Mouse (Mus musculus) olfactory bulb, adult 2 months (tissue): ENCODE measurements around the gene Csrnp3. TPM values are rescaled to one million over a fixed set of nuclear protein-coding genes. Genes with fewer than 3 reads are reported as not detected.

Experiments
- H3K27ac ChIP-seq: fragments of 200-500 bp; 2 replicates; pipeline ENCODE4 v1.5.1; 2012; ENCODE audit warnings: low read depth, low read length; ENCODE audit not compliant: insufficient read depth
- H3K4me1 ChIP-seq: fragments of 200-500 bp; 2 replicates; pipeline ENCODE4 v1.6.1; 2012; ENCODE audit warnings: low read length; ENCODE audit not compliant: control insufficient read depth, insufficient read depth
- H3K4me3 ChIP-seq: fragments of 200-500 bp; 2 replicates; pipeline ENCODE4 v1.5.1; 2012; ENCODE audit warnings: mild to moderate bottlenecking, low read depth, low read length, moderate library complexity; ENCODE audit not compliant: insufficient read depth
- CTCF ChIP-seq: fragments of 200-500 bp; IDR thresholded peaks from 2 replicates; pipeline ENCODE4 v1.5.1; 2012; ENCODE audit warnings: low read depth, mild to moderate bottlenecking, low read length, moderate library complexity; ENCODE audit not compliant: insufficient read depth
- POLR2A ChIP-seq: fragments of 200-500 bp; IDR thresholded peaks from 2 replicates; pipeline ENCODE4 v1.6.1; 2012; ENCODE audit warnings: mild to moderate bottlenecking, low read depth, low read length, moderate library complexity; ENCODE audit not compliant: insufficient read depth
- WGBS: fragments of 180-500 bp; shearing (Covaris S2); methylation state at CpG from one replicate; pipeline ENCODE4 v1.1.7; 2018; 5-methylcytosine and 5-hydroxymethylcytosine counted together
- polyA plus RNA-seq: library from polyadenylated mRNA; stranded (reverse); fragments of >200 nt; gene quantifications from 2 replicates; pipeline ENCODE4 v1.2.4, GENCODE M21; 2012; ENCODE audit warnings: low replicate concordance; ENCODE audit not compliant: missing spikeins, insufficient read depth, insufficient read length

Gene Csrnp3
- polyA plus RNA-seq, 1 experiment = not detected

DNA sequence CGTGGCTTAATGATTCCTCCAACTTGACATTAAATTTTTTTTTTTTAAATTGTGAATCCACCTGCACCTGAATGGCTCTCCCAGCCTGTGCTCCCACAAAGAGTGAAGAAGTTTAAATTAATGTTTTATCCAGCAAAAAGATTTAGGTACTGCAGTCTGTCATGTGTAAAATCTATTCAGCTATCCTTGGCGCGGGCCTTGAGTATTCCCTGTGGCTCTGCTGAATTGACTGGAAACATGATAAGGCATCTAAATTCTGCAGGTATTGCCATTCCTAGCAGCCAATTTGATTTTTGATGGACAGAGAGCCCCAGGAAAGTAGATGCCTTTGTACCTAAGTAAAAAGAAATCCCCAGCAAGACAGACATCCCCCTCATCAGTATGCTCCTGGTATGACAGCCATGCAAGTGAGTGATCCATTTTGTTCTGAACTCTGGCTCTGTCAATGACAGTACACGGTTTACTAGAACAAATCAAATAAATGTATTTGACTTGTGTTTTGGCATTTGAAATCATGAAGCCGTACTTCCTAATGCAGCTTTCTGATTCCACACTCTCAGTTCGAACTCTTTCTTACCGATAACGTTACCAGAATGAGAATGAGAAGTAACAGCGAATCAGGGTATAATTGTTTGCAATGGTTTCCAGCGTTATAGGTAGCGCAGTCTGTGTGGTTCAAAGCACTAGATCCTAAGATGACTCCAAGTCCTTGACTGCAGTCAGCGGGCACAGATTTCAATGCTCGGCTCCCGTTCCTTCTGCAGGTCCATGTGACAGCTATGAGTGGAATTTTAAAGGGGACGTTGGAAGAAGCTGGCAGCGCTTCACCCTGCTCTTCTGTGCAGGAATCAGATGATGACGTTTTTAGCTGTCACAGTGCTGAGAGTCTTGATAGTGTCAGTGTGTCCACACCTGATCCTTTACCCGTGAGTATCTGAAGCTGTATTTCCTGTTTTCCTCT lies 14.5 kb downstream of the Csrnp3 start:
- Histone ChIP-seq H3K4me1 (no peaks in the 10 kb centered on the region), H3K27ac (no peak overlapping the region), H3K4me3 (no peak overlapping the region)
- 72% methylated on average over 18 of the region's 18 CpGs for WGBS
- TF ChIP-seq POLR2A (no peak), CTCF (no peak)

DNA sequence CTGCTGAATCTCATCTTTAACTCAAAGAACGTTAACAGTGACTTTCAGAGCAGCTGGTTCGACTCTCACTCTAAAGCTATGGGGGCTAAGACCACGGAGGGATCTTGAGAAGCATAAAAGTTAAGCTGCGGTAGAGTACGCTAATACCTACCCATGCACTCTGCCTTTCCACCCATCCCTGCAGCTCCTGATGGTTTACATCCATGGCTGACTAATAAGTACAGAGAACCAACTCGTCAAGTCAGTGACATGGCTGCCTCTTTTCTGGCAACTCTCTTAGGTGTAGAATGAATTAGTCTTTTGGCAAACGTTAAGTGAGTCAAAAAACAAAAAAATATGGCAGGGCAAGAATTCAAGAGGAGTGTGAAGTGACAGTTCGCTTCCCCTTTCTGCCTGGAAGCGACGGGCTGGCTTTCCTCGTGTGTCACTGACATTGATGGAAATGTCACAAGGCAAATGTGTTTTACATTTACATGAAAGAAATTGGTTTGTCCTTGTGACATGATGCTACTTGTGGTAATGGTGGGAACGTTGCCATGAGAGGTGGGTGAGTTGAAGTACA lies 19.3 kb downstream of the Csrnp3 start:
- TF ChIP-seq CTCF = no peak
- TF ChIP-seq POLR2A = no peak
- Histone ChIP-seq H3K4me1 (no peaks in the 10 kb centered on the region), H3K27ac (no peak overlapping the region), H3K4me3 (no peak overlapping the region)
- WGBS = 68% methylated on average over 12 of the region's 12 CpGs

- no peak for TF ChIP-seq POLR2A
- TF ChIP-seq CTCF = no peak
- H3K27ac ChIP-seq = no peak overlapping the region
- no peak overlapping the region for H3K4me3 ChIP-seq
- 54% methylated on average over 12 of the region's 12 CpGs for WGBS
- peaks cover 8% of the 10 kb centered on the region for H3K4me1 ChIP-seq
Measured at GRCm38 (mm10) chr2:65870919-65871582, 25.5 kb downstream of the Csrnp3 start.

DNA sequence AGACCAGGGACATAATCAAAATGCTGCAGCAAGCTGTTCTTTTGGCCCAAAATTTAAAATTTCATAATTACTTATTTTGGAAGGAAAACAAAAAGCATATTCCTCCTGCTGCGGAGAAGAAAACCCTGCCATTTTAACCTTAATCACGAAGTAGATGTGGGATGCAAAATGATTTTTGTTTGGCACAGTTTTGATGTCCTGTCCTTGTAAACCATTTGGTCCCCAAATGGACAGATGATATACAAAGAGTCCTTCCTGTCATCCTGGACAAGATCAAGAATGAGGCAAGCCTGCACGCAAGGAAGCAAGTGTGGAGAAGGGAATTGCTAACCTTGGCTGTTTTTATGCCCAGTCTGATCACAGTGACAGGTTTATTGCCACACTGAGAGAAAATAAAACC lies 46.0 kb downstream of the Csrnp3 start:
- no peak overlapping the region for H3K27ac ChIP-seq
- WGBS = 93% methylated on average over 3 of the region's 3 CpGs
- TF ChIP-seq CTCF (no peak), POLR2A (no peak)
- no peak overlapping the region for H3K4me3 ChIP-seq
- H3K4me1 ChIP-seq = peaks cover 5% of the 10 kb centered on the region

GRCm38 (mm10) chr2:65893241-65893640 lies 47.7 kb downstream of the Csrnp3 start:
- H3K4me3 ChIP-seq = no peak overlapping the region
- H3K27ac ChIP-seq = no peak overlapping the region
- WGBS = 87% methylated on average over 8 of the region's 8 CpGs
- no peak for TF ChIP-seq POLR2A
- no peak for TF ChIP-seq CTCF
- peaks cover 7% of the 10 kb centered on the region for H3K4me1 ChIP-seq

GRCm38 (mm10) chr2:65894299-65894698 lies 48.7 kb downstream of the Csrnp3 start:
- TF ChIP-seq POLR2A (no peak), CTCF (no peak)
- H3K27ac ChIP-seq = no peak overlapping the region
- H3K4me1 ChIP-seq = peaks cover 7% of the 10 kb centered on the region
- WGBS = 52% methylated on average over 5 of the region's 5 CpGs
- H3K4me3 ChIP-seq = no peak overlapping the region

DNA sequence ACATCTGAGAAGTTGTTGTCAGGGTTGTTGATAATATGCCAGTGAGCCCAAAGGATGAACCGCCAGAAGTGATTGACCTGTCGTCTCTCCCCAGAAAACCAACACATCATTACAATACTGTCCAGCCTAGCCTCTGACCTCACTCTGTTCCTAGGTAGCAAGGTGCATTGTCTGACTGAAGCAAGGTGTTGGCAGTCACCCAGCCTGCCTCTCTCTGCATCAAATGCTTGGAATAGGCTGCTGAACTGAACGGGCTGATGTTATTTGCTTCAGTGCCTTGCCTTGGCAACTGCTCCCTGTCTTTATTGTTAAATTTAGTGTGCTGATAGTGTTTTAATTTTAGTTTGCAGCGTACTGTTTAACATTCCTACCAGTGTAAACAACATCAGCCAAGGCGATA lies 51.0 kb downstream of the Csrnp3 start:
- Histone ChIP-seq H3K4me1 (peaks cover 4% of the 10 kb centered on the region; the same call in 1 of the 2 replicates), H3K4me3 (no peak overlapping the region), H3K27ac (peak overlapping the region; percentile 42; the same call in 1 of the 2 replicates)
- 14% methylated on average over 5 of the region's 5 CpGs for WGBS
- TF ChIP-seq CTCF = no peak
- TF ChIP-seq POLR2A = no peak

- Histone ChIP-seq H3K4me3 (no peak overlapping the region), H3K4me1 (peaks cover 4% of the 10 kb centered on the region; the same call in 1 of the 2 replicates), H3K27ac (peak overlapping the region; percentile 46; the same call in 1 of the 2 replicates)
- no peak for TF ChIP-seq POLR2A
- TF ChIP-seq CTCF = no peak
- 22% methylated on average over 4 of the region's 4 CpGs for WGBS
Measured at GRCm38 (mm10) chr2:65897084-65897483, 51.5 kb downstream of the Csrnp3 start.
